Mouse (Mus musculus): ENCODE data around the gene Lrrtm1.

Gene Lrrtm1

DNA sequence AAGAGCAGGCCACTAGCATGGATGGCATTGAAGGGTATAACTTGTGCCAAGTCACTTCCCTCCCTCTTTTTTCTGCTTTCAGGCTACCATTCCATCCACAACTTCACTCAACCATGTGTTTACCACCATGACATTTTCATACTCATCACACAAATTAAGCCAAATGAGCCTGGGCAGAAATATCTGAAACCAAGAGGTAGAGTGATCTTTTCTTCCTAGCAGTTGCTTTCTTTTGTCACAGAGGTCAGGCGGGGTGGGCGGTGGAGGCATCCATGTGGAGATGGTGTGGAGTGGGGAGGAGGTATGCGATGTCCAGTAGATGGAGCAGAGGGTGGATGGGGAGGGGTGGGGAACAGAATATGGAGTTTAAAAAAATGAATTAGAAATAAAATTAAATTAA, 64.3 kb downstream of the Lrrtm1 start:
- DNase-seq (ENCODE audit: low spot score in 2 of 2): no peak

Data from spleen, postnatal 10 days (tissue).